ENCODE assay signal across 30 mouse cellular contexts in genomic region chr2:61576497-61576896, GRCm38 (mm10).
"Had no signal": no experiment of that assay in that cellular context is flagged by ENCODE, and none has a peak within 500 bp of the region (broad histone marks: within the 10 kb centered on the region; RNA-seq: fewer than 3 reads in every experiment).

No protein-coding gene starts in this region.

- H3K27ac ChIP-seq: left cerebral cortex, adult 2 months; limb, embryonic 10.5 days; limb, embryonic 12.5 days; limb, embryonic 13.5 days; limb, embryonic 15.5 days; liver, embryonic 12.5 days; liver, embryonic 13.5 days; liver, embryonic 14.5 days; liver, embryonic 15.5 days; macrophage; midbrain, embryonic 10.5 days; midbrain, embryonic 12.5 days; midbrain, embryonic 13.5 days; midbrain, embryonic 15.5 days; neural tube, embryonic 12.5 days; neural tube, embryonic 13.5 days had no signal

- H3K4me1 ChIP-seq: limb, embryonic 15.5 days; liver, embryonic 12.5 days; liver, embryonic 13.5 days; liver, embryonic 15.5 days; midbrain, embryonic 10.5 days; midbrain, embryonic 12.5 days; midbrain, embryonic 13.5 days; midbrain, embryonic 15.5 days; neural tube, embryonic 12.5 days; neural tube, embryonic 13.5 days had no signal

- DNase-seq: left cerebral cortex, postnatal 4 days; liver; liver, embryonic 13.5 days; liver, postnatal 0 days; lung, adult 18-20 months; lung, adult 2 months; lung, postnatal 14 days; midbrain, embryonic 14.5 days had no signal

- H3K4me3 ChIP-seq: left cerebral cortex, adult 2 months; limb, embryonic 10.5 days; limb, embryonic 12.5 days; limb, embryonic 13.5 days; limb, embryonic 15.5 days; liver, embryonic 12.5 days; liver, embryonic 13.5 days; liver, embryonic 15.5 days; megakaryocyte, embryonic 14.5 days; midbrain, embryonic 10.5 days; midbrain, embryonic 12.5 days; midbrain, embryonic 13.5 days; midbrain, embryonic 15.5 days; myocyte; neural tube, embryonic 12.5 days; neural tube, embryonic 13.5 days had no signal

- H3K36me3 ChIP-seq: limb, embryonic 10.5 days; limb, embryonic 12.5 days; limb, embryonic 13.5 days; limb, embryonic 15.5 days; liver, embryonic 12.5 days; liver, embryonic 13.5 days; liver, embryonic 15.5 days; midbrain, embryonic 10.5 days; midbrain, embryonic 12.5 days; midbrain, embryonic 13.5 days; midbrain, embryonic 15.5 days; neural tube, embryonic 12.5 days; neural tube, embryonic 13.5 days had no signal

- H3K27me3 ChIP-seq: limb, embryonic 12.5 days; limb, embryonic 13.5 days; limb, embryonic 15.5 days; liver, embryonic 12.5 days; liver, embryonic 13.5 days; liver, embryonic 15.5 days; megakaryocyte, embryonic 14.5 days; midbrain, embryonic 12.5 days; midbrain, embryonic 13.5 days; midbrain, embryonic 15.5 days; neural tube, embryonic 12.5 days; neural tube, embryonic 13.5 days had no signal

- H3K9ac ChIP-seq: limb, embryonic 12.5 days; limb, embryonic 13.5 days; limb, embryonic 15.5 days; liver, embryonic 12.5 days; liver, embryonic 13.5 days; liver, embryonic 14.5 days; liver, embryonic 15.5 days; liver, postnatal 0 days; lung, embryonic 14.5 days; midbrain, embryonic 12.5 days; midbrain, embryonic 13.5 days; midbrain, embryonic 15.5 days; neural tube, embryonic 12.5 days; neural tube, embryonic 13.5 days had no signal

- ATAC-seq: liver, embryonic 12.5 days; liver, postnatal 0 days; lung, postnatal 0 days; midbrain, embryonic 13.5 days; midbrain, embryonic 15.5 days; midbrain, embryonic 16.5 days had no signal

- H3K9me3 ChIP-seq: limb, embryonic 10.5 days; limb, embryonic 12.5 days; limb, embryonic 13.5 days; limb, embryonic 15.5 days; liver, embryonic 12.5 days; liver, embryonic 13.5 days; liver, embryonic 15.5 days; megakaryocyte, embryonic 14.5 days; midbrain, embryonic 10.5 days; midbrain, embryonic 12.5 days; midbrain, embryonic 13.5 days; midbrain, embryonic 15.5 days; neural tube, embryonic 12.5 days; neural tube, embryonic 13.5 days had no signal

- H3K4me2 ChIP-seq: limb, embryonic 12.5 days; limb, embryonic 13.5 days; limb, embryonic 15.5 days; liver, embryonic 11.5 days; liver, embryonic 12.5 days; liver, embryonic 13.5 days; liver, embryonic 15.5 days; midbrain, embryonic 11.5 days; midbrain, embryonic 12.5 days; midbrain, embryonic 13.5 days; midbrain, embryonic 15.5 days; neural tube, embryonic 12.5 days; neural tube, embryonic 13.5 days had no signal
